Mouse (Mus musculus) lung, adult 2 months (tissue): ENCODE data around the gene Guca1a.

ENCODE experiments used
- CTCF ChIP-seq: fragments of 200-500 bp; IDR thresholded peaks from 2 replicates; pipeline ENCODE4 v1.5.1; 2011; ENCODE audit warnings: mild to moderate bottlenecking, low read length, control low read depth; ENCODE audit not compliant: insufficient read depth
- POLR2A ChIP-seq: fragments of 200-500 bp; IDR thresholded peaks from 2 replicates; pipeline ENCODE4 v1.6.1; 2011; ENCODE audit warnings: low read depth, mild to moderate bottlenecking, control low read depth, low read length, borderline replicate concordance; ENCODE audit errors: extremely low read depth

- TF ChIP-seq CTCF (no peak), POLR2A (no peak)
These were observed 45.6 kb upstream of the Guca1a start for GRCm38 (mm10) chr17:47446025-47446424.
